Mouse (Mus musculus): ENCODE measurements at regions not wholly inside any gene's neighbourhood (a gene's known extent, or its start where the extent isn't known, plus 50 kb on each side); places are given as distances from the start of the nearest gene placed in this dataset.

DNA sequence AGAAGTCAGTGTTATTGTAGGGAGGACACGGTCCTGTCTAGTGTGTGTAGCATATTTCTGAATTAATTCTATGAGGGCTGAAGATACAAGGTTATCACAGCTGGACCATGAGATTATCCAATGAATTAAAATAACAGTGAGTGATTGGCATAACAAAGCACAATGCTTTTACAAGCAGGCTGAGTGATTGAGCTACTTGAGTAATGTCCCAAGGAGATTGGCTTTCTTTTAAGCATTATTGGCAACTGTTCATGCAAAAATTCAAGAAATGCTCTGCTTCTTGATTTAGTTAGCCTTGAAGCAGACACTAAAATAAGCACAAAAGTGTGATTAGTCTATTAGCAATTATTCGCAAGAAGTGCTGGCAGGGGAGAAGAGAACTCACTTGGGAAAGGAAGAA, 219.4 kb upstream of the Etaa1 start:
- DNase-seq (ENCODE audit: low read depth, low spot score): peak; percentile 52

- no peak for DNase-seq (ENCODE audit: low read depth, low spot score)
Measured at GRCm38 (mm10) chr11:18171207-18171776, 217.6 kb upstream of the Etaa1 start.

DNA sequence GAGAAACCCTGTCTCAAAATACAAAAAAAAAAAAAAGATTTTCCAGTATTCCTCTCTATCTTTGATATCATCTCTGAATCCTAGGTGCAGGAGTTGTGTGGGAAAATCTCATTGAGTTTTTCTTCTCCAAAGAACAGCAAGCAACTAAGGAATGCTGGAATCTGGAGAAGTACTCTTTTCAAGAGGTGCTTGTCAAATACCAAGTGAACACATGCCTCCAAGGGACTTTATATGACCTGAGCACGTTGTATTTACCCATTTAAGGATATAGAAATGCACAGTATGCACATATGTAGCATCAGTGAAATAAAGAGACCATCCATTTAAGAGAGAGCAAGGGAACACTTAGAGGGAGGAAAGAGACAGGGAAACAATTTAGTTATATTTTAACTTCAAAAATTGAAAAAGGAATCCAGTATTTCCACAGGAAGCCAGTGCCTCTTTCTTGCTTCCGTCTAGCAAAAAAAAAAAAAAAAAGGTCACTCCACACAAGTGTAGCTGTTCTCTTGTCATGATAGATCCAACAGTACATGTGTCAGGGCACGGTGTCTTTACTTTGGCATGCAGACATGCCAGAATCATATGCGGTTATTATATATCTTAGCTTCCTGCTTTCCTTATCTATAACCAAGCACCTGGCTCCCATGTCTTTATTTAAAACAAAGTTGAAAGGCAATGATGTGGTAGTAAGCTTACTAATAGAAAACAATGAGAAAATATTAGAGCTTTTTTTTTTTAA, 212.1 kb upstream of the Etaa1 start:
- no peak for DNase-seq (ENCODE audit: low read depth, low spot score)

DNA sequence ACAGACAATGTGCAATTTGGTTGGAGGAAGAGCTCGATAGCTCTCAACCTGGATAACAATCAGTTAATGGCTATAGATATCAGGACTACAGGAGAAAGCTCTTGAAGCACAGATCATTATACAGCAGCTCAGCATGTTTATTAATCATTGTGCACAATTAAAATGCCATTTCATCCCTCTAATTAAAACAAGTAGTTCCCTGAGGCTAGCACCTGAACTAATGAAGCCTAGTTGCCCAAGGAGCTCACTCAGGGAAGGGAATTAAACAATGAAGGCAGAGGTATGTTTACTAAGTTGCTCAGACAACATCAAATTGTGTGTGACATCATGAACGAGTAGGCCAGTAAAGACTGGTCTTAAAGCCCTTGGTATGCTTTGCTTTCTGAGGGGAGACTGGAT, 210.3 kb upstream of the Etaa1 start:
- no peak for DNase-seq (ENCODE audit: low read depth, low spot score)

DNA sequence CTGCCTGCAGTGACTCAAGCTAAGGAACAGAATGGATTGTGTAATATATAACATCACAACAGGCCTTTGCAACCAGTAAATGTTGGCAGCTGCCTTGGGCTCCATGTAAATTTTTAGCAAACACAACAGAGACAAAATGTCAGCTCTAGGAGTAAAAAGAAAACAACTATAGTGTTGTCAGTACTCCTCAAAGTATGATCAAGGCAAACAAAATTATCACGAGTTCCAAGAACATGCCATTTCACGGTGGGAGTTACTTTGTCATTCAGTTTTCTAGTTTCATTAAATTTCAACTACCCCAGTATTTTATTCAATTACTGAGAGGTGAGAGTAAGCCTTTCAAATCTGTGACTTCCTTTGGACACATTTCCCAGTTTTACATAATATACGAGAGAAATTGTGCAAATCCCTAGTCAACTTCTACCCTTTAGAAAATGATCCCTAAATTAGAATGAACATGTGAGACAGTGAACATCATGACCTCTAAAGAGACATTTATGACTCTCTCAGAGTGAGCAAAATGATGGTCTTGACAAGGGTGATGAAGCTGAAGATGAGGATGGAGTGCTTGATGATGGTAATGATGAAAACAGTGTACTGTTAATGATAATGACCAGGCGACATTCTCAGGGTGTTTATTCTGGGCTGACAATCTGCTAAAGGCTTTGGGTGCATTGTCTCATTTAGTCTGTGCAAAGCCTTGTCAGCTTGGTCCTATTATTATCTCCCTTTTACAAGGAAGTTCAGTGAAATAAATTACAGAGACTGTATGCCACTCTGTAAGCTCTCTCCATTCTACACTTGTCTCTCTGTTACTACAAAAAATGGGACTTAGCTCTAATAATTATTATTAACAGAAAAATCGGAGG, 209.7 kb upstream of the Etaa1 start:
- no peak for DNase-seq (ENCODE audit: low read depth, low spot score)

DNA sequence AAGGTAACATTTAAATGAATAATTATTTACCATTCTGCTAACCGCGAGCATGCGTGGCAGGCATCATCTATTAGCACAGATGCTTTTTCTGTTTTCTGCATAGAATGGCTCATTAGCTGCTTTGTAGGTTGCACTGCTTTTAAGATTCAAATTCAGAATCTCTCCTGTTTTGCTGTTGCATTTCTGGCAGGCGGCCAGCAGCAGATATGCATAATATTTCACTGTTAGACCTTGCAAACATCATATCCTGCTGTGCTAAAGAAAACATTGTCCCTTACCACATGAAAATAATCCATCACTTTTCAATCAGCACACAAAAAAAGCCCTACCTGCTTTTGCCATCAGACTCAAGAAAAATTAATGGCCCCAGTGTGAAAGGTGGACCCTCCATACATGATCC, 202.8 kb upstream of the Etaa1 start:
- DNase-seq (ENCODE audit: low read depth, low spot score): no peak

DNA sequence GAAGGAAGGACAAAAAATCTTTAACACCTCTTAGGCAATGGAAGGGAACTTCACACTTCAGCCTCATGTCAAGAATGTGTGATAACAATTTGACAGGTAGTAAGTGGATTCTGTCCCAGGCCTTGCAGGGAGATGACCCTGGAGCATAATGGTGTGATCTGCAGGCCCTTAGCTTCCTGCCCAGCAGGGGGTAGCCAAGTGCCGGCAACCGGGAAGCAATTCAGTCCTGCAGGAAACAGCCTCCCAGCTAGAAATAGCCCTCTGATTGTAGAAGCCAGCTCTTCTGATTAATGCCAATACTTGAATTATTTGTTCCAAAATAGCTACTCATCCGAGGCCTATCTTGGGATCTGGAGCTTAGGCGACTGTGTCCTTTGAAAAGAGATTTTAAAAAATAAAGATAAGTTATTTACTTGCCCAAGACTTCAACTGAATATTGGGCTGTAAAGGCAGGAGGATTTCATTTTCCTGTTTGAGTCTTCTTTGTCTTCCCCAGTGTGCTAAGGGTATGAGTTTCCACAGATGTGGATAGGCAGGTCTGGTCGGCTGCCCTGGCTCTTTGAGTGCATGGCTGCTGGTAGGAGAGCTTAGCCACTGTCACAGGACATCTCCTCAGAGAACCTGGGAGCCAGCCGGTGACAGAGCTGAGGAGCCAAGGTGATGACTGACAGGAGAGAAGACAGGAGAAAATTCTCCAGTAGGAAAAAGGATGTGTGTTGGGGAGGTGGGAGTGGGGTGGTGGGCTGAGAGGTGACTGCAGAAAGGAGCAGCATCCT, 198.3 kb upstream of the Etaa1 start:
- peak; percentile 72 for DNase-seq (ENCODE audit: low read depth, low spot score)

DNA sequence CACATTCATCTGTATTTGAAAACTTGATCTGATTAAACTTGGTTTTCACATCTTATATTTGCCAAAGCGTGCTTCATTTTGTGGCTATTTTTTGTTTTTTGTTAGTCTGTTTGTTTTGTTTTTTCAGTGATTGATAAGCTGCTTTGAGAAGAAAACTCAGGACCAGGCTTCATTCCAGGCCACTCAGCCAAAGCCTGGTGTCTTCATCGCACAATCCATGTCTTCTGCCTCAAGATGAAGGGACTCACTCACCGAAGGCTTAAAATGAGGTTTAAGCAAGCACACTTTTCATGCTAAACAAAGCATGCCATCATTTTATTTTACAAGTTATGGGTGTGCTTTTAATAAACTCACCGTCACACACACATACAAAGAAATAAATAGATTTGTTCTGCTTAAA, 197.7 kb upstream of the Etaa1 start:
- no peak for DNase-seq (ENCODE audit: low read depth, low spot score)

GRCm38 (mm10) chr11:18127488-18127887, 173.8 kb upstream of the Etaa1 start:
- no peak for DNase-seq (ENCODE audit: low read depth, low spot score)

DNA sequence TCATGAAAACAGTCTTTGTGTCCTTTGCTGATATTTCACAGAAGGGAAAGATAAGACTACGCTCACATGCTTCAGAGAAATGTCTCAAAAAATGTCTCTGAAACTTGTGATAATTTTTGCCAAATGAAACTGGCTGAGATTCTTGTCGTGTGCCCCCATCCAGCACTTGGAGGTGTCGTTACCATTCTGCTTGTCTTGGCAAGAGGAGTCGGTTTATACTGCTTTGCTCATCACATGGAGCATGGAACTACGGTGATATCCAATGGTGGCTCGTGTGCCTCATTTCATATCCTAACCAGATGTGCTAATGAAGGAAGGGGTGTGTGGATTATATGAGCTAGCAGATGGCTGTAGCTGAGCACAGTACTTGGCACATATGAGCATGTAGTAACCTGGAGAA, 169.4 kb upstream of the Etaa1 start:
- no peak for DNase-seq (ENCODE audit: low read depth, low spot score)

DNA sequence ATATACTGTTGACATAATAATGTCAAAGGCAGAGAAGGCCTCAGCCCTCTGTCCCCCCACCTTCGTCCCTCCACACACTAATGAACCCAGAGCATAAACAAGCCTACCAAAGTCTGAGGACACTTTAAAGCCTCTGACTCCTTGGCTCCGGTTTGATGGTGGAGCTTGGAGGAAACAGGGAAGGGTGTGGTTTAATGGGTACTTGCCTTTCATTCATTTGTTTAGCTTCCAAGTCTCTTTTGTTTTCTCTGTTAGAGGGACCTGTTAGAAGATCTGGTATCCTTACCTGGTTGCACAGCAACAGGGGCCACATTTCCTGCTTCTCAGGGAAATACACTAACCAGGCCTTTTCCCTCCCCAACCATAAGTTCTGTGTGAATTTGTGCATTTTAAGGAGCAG, 168.9 kb upstream of the Etaa1 start:
- DNase-seq (ENCODE audit: low read depth, low spot score): peak; percentile 62

- no peak for DNase-seq (ENCODE audit: low read depth, low spot score)
Measured at GRCm38 (mm10) chr11:18115693-18116450, 162.2 kb upstream of the Etaa1 start.

- DNase-seq (ENCODE audit: low read depth, low spot score): no peak
Measured at GRCm38 (mm10) chr11:18102841-18103240, 149.2 kb upstream of the Etaa1 start.

- DNase-seq (ENCODE audit: low read depth, low spot score): no peak
Measured at GRCm38 (mm10) chr11:18075840-18076435, 122.3 kb upstream of the Etaa1 start.

- no peak for DNase-seq (ENCODE audit: low read depth, low spot score)
Measured at GRCm38 (mm10) chr11:18070586-18071306, 117.1 kb upstream of the Etaa1 start.

- DNase-seq (ENCODE audit: low read depth, low spot score): no peak
Measured at GRCm38 (mm10) chr11:18070032-18070374, 116.3 kb upstream of the Etaa1 start.

- DNase-seq (ENCODE audit: low read depth, low spot score): no peak
Measured at GRCm38 (mm10) chr11:18069348-18070031, 115.8 kb upstream of the Etaa1 start.

DNA sequence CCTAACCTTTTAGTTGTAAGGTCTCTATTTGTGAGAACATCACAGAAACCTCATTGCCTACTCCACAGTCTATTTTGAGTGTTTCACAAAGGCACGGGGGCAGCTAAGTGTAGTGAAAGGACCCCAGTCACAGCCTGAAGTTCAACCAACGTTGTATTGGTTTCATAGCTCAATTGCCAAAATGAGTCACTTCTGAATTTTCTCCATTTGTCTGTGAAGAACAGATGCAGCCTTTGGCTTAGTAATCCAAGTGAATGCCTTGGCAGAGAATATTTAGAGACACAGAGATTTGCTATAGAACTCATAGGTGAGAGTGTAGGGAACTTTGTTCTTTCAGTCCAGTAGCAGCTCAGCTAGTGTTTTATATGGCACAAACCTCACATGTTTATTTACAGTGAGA, 114.4 kb upstream of the Etaa1 start:
- DNase-seq (ENCODE audit: low read depth, low spot score): no peak

DNA sequence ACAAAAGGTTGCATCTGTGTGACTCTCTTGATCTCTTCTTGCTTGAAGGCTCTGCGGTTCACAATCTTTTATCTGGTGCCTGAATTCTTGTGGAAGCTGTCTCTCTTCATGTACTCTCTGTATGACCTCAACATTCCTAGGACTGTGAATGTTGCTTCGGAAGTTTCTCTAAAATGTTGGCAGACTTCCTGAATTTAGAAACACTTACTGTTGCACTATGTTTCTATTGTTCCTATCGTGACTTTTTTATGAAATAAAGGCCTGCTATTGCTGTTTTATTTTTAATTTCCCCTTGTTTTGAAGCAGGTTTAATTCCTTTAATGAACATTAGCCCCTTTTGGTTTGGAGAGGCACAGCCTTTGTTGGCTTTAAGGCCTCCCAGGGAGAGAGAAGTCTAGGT, 114.0 kb upstream of the Etaa1 start:
- no peak for DNase-seq (ENCODE audit: low read depth, low spot score)

GRCm38 (mm10) chr11:18041589-18041988, 87.9 kb upstream of the Etaa1 start:
- DNase-seq (ENCODE audit: low read depth, low spot score): no peak
